Mouse (Mus musculus) cerebellum, adult 11 months (tissue): ENCODE data around the gene AC124108.1.

Source experiments
- DNase-seq: peaks from one replicate; pipeline ENCODE4 v3.0.0; 2022

The AC124108.1 gene

GRCm38 (mm10) chr1:132202771-132203170, 11.5 kb downstream of the AC124108.1 start:
- DNase-seq = no peak

DNA sequence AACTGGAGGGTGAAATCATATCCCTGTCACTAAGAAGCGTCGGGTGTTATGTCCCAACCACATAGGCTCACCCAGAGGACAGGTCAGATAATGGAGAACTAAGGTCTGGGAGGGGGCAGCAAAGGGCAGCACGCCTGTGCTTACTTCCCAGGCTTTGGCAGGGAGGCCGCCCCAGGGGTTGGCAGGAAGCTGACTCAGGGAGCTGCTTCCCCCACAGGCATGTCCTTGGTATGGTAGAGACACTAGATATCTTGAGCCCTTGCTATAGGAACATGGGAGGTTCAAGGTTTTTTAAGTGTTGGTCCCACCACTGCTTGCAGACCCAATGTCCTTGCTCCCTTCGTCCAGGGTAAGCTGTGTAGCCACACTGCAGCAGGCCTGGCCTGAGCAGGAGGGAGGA, 14.7 kb downstream of the AC124108.1 start:
- no peak for DNase-seq

DNA sequence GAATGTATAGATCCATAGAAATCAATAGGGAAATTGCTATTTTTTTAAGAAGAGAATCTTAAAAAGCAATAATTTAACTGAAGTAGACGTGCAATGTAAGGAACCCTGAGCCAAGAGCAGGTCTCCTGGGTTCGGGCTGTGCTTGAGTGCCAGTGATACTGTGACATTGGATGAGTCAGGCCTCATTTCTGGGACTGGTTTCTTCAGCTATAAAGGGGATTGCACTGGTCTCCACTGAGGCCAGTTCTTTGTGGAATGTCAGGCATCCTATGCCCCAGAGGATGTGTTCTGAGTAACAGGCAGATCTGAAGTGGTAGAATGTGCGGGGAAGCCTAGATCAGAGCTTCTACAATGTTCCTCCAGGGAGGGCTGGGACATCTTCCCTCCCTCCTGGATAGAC, 15.6 kb downstream of the AC124108.1 start:
- no peak for DNase-seq

DNA sequence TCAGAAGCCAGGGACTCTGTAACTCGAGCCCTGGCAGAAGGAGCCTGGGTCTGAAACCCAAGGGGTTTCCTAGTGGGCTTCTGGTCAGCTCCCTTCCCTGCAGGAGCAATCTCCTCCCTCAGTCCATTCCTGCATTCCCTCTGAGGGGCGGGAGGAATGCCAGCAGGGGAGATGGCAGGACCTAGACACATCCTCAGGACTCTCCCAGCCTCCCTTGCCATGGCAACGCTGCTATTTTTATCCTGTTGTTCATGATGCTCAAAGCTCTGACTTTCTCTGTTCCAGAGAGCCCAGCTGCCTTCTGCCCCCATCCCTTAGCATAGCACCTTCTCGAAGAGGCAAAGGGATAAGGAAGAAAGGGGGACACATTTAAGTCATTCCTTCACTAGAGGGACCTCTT, 16.9 kb downstream of the AC124108.1 start:
- DNase-seq = peak; percentile 57

DNA sequence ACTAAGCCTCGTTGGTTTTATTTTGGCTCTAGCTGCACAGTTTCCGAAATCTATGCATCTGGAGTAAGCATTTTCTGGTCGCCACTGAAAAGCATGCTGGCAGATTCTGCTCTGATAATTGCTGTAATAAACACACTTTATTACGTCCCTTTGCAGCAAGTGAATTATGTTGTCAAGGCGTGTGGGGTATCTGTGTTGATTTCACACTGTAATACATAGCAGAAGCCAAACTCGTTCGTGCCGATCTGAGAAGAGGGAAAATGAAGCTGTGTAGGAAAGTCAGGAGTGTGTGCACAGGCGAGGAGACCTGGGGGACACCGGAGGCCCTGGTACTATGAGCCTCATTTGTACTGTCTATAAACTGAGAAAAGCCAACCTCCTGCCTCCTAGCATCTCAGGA, 18.1 kb downstream of the AC124108.1 start:
- no peak for DNase-seq

- DNase-seq = no peak
Measured at GRCm38 (mm10) chr1:132210922-132211321, 19.7 kb downstream of the AC124108.1 start.

DNA sequence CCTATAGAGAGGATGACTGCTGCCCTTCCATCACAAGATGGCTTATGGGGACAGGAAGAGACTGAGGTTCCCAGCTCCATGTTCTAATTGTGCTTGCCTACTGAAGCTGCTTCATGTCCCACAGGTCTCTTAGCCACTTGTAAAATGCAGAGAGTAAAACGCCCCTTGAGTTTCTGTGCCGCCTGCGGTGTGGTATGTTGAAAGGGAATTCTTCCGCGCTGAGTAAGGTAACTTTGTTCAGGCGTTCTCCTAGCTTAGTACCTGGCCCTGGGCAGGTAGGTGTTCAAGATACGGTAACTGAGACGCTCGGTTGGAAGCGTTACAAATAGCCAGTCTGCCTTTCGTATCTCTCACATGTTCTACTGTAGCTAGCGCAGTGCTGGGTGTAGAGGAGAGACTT, 20.4 kb downstream of the AC124108.1 start:
- no peak for DNase-seq

DNA sequence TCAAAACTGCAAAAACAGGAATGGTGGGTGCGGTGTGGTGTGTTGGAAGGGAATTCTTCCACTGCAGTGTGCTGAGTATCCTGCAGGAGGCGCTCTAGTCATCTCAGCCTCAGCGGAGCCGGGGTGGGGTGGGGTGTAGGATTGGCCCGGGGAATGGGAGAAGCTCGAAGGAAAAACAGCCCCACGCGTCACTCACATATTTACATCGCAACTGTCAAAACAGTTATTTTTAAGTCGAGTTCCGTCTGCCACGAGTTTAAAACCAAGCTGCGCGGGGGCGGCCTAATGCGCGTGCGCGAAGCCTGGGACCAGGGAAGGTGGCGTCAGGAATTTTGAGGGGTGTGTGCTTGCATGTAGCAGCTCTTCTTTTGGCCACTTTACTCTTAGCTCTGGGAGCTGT, 21.0 kb downstream of the AC124108.1 start:
- DNase-seq = peak; percentile 43

DNA sequence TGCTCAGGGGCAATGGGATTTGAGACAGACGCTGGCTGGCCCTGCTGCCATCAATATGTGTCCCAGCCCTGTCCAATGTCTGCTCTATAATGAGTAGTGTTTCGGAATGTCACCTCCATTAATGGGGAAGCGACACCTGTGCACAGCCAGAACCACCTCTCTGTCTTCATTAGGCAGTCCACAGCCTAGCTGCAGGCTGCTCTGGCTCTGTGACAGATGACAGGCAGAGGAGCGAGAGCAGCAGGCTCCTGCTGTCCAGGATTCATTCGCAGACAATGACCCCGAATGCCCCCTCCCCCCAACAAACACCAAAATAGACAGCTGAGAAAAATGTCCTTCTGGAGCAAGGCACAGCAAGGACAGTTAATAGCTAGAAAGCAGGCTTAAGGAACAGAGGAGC, 21.8 kb downstream of the AC124108.1 start:
- no peak for DNase-seq

DNA sequence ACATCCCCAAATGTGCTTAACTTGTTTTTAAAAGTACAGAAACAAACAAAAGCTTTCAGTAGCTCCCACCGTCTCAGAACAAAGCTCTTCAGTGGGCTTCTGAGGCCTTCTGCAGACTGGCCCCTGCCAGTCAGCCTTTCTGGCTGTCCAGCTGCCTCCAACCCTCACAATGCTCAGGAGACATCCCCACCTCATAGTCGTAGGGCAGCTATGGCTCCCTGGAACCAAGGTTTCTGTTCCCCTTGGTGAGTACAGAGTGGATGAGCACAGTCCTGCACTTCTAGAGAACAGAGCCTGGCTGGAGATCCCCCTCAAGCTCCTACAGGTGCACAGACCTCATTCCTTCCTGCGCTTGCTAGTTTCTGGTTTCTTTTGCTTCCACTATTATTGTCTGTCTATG, 25.0 kb downstream of the AC124108.1 start:
- DNase-seq = no peak

GRCm38 (mm10) chr1:132221627-132222026, 30.4 kb downstream of the AC124108.1 start:
- DNase-seq = no peak

GRCm38 (mm10) chr1:132222166-132222565, 30.9 kb downstream of the AC124108.1 start:
- DNase-seq = no peak

DNA sequence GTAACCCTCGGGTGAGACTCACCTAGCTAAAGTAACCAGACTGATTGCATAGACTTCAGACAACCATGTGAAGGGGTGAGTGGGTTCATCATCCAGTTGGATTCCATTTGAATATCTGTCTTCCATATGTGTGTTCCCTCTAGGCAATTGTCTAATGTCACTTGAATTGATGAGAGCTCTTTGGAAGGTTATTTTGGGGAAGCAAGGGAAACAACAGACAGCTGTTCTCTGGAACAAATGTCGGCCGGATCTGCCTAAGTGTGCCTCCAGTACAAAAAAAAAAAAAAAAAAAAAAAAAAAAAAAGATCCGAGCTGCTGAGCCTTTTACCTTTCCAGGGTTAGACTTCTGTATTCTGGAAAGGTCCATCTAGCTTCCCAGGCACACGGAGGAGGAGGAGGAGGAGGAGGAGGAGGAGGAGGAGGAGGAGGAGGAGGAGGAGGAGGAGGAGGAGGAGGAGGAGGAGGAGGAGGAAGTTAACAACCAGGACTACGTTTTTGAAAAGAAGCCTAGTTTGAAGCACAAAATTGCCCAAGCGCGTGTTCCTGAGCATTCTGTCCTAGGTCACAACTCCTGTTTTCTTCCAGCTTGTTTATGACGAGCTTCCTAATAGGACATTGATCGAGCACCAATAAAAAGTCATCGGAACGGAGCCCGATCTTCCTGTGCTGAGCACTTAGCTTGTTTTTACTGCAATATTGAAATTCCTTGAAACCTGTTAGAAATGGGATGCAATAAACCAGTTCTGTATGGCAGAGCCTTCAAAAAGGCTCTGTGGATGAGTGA, 35.2 kb downstream of the AC124108.1 start:
- no peak for DNase-seq

- no peak for DNase-seq
Measured at GRCm38 (mm10) chr1:132229667-132230066, 38.4 kb downstream of the AC124108.1 start, which contains the start of gene Gm10188. TSS of gene Gm10188 (minus strand) at chr1:132229767.

DNA sequence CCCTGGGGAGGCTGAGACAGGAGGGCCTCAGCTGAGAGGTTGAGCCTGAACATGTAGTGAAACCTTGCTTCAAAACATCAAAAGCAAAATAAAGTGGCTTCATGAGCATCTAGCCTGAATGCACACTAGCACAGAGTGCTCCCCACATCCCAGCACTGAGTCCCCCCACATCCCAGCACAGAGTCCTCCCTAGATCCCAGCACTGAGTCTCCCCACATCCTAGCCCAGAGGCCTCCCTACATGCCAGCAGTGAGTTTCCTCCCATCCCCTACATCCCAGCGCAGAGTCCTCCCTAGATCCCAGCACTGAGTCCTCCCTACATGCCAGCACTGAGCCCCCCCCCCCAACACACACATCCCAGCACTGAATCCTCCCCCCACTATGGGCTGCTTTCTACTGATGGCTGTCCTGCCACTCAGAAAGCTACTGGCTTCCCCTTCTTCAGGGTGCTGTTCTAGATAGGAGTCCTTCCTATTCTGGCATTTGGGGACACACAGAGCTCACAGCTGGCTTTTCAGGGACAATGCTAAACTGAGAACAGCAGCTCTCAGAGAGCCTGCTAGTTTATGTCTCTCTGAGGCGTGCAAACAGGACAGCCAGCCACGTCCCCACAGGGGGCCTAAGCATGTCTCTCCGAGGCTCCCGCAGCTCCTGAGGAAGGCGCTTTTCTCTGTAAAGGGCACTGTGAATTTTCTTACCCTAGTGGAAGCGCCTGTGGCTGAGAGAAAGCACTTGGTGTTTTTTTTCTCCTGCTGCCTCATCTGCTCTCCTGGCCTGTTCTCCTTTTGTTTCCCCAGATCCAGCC, 40.4 kb downstream of the AC124108.1 start:
- no peak for DNase-seq

- DNase-seq = no peak
Measured at GRCm38 (mm10) chr1:132233566-132233965, 42.3 kb downstream of the AC124108.1 start.

DNA sequence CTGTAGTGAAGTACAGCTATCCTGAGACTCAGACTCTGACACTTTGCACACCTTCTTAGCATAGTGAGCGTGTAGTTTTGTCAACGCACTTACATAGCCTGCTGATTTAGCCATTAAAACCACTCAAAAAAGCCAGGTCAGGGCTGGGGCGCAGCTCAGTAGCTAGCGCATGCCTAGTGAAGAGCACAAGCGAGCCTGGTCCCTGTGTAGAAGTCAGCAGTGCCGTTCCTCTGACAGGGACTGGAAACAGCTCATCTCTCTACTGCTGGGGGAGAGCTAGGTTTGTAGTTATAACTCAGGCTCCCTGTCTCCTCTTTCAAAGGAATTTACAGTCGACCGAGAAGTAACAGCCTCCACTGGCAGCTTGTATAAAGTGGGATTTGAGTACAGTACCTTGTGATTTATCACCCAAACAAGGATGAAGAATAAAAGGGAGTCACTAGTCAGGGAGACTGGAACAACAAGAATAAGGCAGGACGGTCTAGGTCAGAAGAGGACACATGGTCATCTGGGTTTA, 43.6 kb downstream of the AC124108.1 start:
- no peak for DNase-seq

- peak; percentile 61 for DNase-seq
Measured at GRCm38 (mm10) chr1:132237585-132238159, 46.4 kb downstream of the AC124108.1 start.

DNA sequence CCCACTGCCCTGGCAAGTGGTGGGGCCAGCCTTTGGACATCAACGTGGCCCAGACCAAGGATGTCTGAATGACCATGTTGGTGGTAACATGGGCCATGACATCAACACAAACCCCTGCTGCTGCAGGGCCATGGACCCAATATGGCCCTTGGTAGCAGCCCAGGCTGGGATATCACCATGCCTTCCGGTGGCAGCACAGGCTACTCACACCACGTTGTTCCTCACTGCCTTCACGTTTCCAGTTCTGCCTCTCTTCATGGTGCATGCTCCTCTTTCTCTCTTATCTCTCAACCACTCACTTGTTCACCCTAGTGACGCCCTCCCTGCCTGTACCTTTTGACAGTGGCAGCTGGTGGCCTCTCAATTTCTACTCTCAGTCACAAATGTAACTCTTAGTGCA, 53.8 kb downstream of the AC124108.1 start:
- no peak for DNase-seq

GRCm38 (mm10) chr1:132246137-132246536, 54.9 kb downstream of the AC124108.1 start:
- DNase-seq = no peak

- no peak for DNase-seq
Measured at GRCm38 (mm10) chr1:132246641-132247040, 55.4 kb downstream of the AC124108.1 start.

- no peak for DNase-seq
Measured at GRCm38 (mm10) chr1:132254467-132254866, 63.2 kb downstream of the AC124108.1 start.
